Mouse (Mus musculus) ES-Bruce4 (cell line): ENCODE data around the gene Pcgf6.
"Not testable (repeated sequence)": the region's sequence is repeated elsewhere in the genome, so short reads cannot be mapped to it uniquely, and the experiment has no call there.

Experiments
- EP300 ChIP-seq: IDR thresholded peaks from 2 replicates; pipeline ENCODE4 v1.6.1; 2011; ENCODE audit warnings: low read depth, low read length; ENCODE audit not compliant: insufficient read depth
- POLR2A ChIP-seq: IDR thresholded peaks from one replicate; pipeline ENCODE4 v1.8.1; 2011; ENCODE audit warnings: low read length; ENCODE audit not compliant: insufficient read depth

DNA sequence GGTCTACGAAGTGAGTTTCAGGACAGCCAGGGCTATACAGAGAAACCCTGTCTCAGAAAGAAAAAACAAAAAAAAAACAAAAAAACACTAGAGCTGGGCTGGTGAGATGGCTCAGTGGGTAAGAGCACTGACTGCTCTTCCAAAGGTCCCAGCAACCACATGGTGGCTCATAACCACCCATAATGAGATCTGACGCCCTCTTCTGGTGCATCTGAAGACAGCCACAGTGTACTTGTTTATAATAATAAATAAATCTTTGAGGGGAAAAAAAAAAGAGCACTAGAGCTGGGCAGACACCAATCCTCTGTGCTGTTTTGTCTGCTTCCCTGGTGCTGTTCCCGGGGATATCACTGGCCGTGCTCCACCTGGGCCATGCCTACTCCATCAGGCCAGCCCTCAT, 58.4 kb downstream of the Pcgf6 start:
- not testable (repeated sequence) for TF ChIP-seq POLR2A, EP300
